Mouse (Mus musculus) liver, embryonic 14.5 days (tissue): ENCODE data around the gene Dnm3. TPM values are rescaled to one million over a fixed set of nuclear protein-coding genes. Genes with fewer than 3 reads are reported as not detected.

Source experiments
- ATAC-seq: fragments of 200-750 bp; cut with Nextera tagmentation; 2 replicates; pipeline ENCODE4 v1.8.0; 2017; ENCODE audit warnings: moderate number of reproducible peaks, mild to moderate bottlenecking, moderate library complexity; ENCODE audit not compliant: insufficient read depth
- DNase-seq, 3 experiments: peaks; one replicate each; pipeline ENCODE4 v3.0.0-alpha.2; 2012 to 2013; ENCODE audit warnings: low read depth in 3 of 3, low spot score in 3 of 3
- H3K27ac ChIP-seq: fragments of 300-500 bp; sonication (generic); 2 replicates; pipeline ENCODE4 v1.5.1; 2014; ENCODE audit warnings: moderate library complexity, mild to moderate bottlenecking, control low read depth, inconsistent platforms
- H3K27me3 ChIP-seq: fragments of 300-500 bp; sonication (generic); 2 replicates; pipeline ENCODE4 v1.6.1; 2014; ENCODE audit warnings: mild to moderate bottlenecking, low read length, moderate library complexity; ENCODE audit not compliant: control insufficient read depth, insufficient read depth
- H3K36me3 ChIP-seq: fragments of 300-500 bp; sonication (generic); replicated peaks from 2 replicates; pipeline ENCODE4 v1.6.1; 2014; ENCODE audit warnings: low read depth; ENCODE audit not compliant: control insufficient read depth, insufficient read depth
- H3K4me1 ChIP-seq, 2 experiments: fragments of 200-500 bp in 1 of 2; fragments of 300-500 bp in 1 of 2; sonication (generic) in 1 of 2; replicated peaks; 2 replicates each; pipeline ENCODE4 v1.6.1; 2012 to 2014; ENCODE audit warnings: antibody characterized with exemption in 1 of 2, inconsistent platforms in 1 of 2, low read length in 1 of 2; ENCODE audit not compliant: control insufficient read depth in 2 of 2, insufficient read depth in 2 of 2
- H3K4me2 ChIP-seq: fragments of 300-500 bp; sonication (generic); 2 replicates; pipeline ENCODE4 v1.6.1; 2014; ENCODE audit warnings: low read depth, mild to moderate bottlenecking, control low read depth, moderate library complexity
- H3K4me3 ChIP-seq, 2 experiments: fragments of 200-500 bp in 1 of 2; fragments of 300-500 bp in 1 of 2; sonication (generic) in 1 of 2; 2 replicates each; pipeline ENCODE4 v1.5.1; 2012 to 2014; ENCODE audit warnings: low read depth in 2 of 2, low read length in 2 of 2, mild to moderate bottlenecking in 2 of 2, control low read depth in 1 of 2, inconsistent platforms in 1 of 2, moderate library complexity in 1 of 2; ENCODE audit not compliant: insufficient read depth in 1 of 2
- H3K9ac ChIP-seq: fragments of 300-500 bp; sonication (generic); replicated peaks from 2 replicates; pipeline ENCODE4 v1.6.1; 2014; ENCODE audit warnings: mild to moderate bottlenecking, control low read depth, moderate library complexity
- H3K9me3 ChIP-seq: fragments of 300-500 bp; sonication (generic); 2 replicates; pipeline ENCODE4 v1.6.1; 2016; ENCODE audit warnings: low read length, mixed read lengths; ENCODE audit not compliant: control insufficient read depth
- CTCF ChIP-seq: IDR thresholded peaks from 2 replicates; pipeline ENCODE4 v1.5.1; 2016; ENCODE audit warnings: antibody characterized with exemption, low read depth, control low read depth
- EP300 ChIP-seq: IDR thresholded peaks from 2 replicates; pipeline ENCODE4 v1.6.1; 2016; ENCODE audit warnings: antibody characterized with exemption, low read depth
- WGBS: fragments of 180-500 bp; shearing (Covaris S2); extraction: QIAGEN DNeasy Blood & Tissue Kit; methylation state at CpG from one replicate; pipeline ENCODE4 v1.1.7; 2014; ENCODE audit not compliant: insufficient replicate concordance; 5-methylcytosine and 5-hydroxymethylcytosine counted together
- polyA plus RNA-seq, 2 experiments: library from polyadenylated mRNA; depleted of rRNA in 1 of 2; stranded (reverse) in 1 of 2; unstranded in 1 of 2; fragments of >200 nt; fragmentation: Nextera tagmentation in 1 of 2; extraction: Ambion mirVana in 1 of 2; gene quantifications; 2 replicates each; pipeline versions ENCODE4 v1.2.1 to v1.2.3; 2012 to 2014

The Dnm3 gene
- polyA plus RNA-seq, 2 experiments, result 0.61 to 0.96 TPM

DNA sequence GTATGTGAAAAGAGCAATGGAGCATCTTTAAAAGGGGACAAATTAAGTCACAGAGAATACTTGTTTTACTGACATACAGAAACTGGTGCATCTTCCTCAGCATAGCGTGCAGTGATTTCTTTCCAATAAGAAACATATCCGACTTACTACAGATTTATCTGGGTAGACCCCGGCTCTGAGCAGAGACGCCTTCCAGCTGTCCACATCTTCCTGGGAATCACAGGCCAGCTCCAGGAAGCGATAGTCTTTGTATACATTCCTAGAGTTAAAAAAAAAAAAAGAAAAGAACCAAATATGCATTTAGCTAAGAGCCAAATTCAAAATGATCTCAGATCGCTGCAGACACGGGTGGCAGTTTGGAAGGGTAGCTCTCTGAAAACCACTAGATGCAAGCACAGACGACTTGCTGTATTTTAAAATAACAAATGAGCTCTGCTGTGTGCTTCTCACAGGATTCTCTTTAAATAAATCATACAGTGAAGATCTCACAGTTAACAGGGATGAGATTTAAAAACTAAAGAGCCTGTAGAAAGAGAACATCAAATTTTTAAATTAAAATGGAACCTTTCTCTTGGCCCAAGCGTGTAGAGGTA lies 393.9 kb downstream of the Dnm3 start:
- H3K36me3 ChIP-seq, result no peaks in the 10 kb centered on the region
- H3K4me1 ChIP-seq, result no peaks in the 10 kb centered on the region
- DNase-seq, result no peak
- TF ChIP-seq EP300 (no peak), CTCF (no peak)
- 57% methylated on average over 9 of the region's 9 CpGs for WGBS
- H3K4me3 ChIP-seq, result no peak overlapping the region
- H3K27ac ChIP-seq, result no peak overlapping the region
- H3K27me3 ChIP-seq, result no peaks in the 10 kb centered on the region
- no peak overlapping the region for H3K9ac ChIP-seq
- no peak for ATAC-seq
- no peaks in the 10 kb centered on the region for H3K9me3 ChIP-seq
- no peak overlapping the region for H3K4me2 ChIP-seq

DNA sequence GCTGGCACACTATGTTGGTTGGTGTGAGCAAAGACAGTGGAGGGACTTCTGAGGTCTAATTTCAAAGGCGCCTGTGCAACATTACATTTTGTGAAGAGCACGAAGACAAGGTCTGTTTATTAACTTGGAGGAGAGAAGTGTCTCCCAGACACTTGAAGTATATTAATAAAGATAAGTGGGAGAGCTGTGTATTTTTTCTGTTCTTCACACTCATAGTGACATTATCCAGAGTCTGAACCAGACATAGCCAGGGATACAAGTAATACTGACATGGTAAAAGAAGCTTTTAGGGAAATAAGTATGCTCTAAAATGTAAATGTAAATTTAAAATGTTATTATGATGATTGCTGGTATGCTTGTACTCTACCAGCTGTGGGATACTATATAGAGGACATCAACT lies 394.5 kb downstream of the Dnm3 start:
- Histone ChIP-seq H3K4me3 (no peak overlapping the region), H3K9me3 (no peaks in the 10 kb centered on the region), H3K4me2 (no peak overlapping the region), H3K36me3 (no peaks in the 10 kb centered on the region), H3K4me1 (no peaks in the 10 kb centered on the region), H3K27me3 (no peaks in the 10 kb centered on the region), H3K9ac (no peak overlapping the region), H3K27ac (no peak overlapping the region)
- TF ChIP-seq CTCF, result no peak
- TF ChIP-seq EP300, result no peak
- WGBS, result 49% methylated on average over 2 of the region's 2 CpGs
- DNase-seq (no peak), ATAC-seq (no peak)

GRCm38 (mm10) chr1:162082711-162083110 lies 395.1 kb downstream of the Dnm3 start:
- DNase-seq (no peak), ATAC-seq (no peak)
- Histone ChIP-seq H3K27ac (no peak overlapping the region), H3K4me3 (no peak overlapping the region), H3K9ac (no peak overlapping the region), H3K9me3 (no peaks in the 10 kb centered on the region), H3K4me2 (no peak overlapping the region), H3K27me3 (no peaks in the 10 kb centered on the region), H3K36me3 (no peaks in the 10 kb centered on the region), H3K4me1 (no peaks in the 10 kb centered on the region)
- TF ChIP-seq EP300, result no peak
- no peak for TF ChIP-seq CTCF
- WGBS, result 69% methylated on average over 7 of the region's 7 CpGs

DNA sequence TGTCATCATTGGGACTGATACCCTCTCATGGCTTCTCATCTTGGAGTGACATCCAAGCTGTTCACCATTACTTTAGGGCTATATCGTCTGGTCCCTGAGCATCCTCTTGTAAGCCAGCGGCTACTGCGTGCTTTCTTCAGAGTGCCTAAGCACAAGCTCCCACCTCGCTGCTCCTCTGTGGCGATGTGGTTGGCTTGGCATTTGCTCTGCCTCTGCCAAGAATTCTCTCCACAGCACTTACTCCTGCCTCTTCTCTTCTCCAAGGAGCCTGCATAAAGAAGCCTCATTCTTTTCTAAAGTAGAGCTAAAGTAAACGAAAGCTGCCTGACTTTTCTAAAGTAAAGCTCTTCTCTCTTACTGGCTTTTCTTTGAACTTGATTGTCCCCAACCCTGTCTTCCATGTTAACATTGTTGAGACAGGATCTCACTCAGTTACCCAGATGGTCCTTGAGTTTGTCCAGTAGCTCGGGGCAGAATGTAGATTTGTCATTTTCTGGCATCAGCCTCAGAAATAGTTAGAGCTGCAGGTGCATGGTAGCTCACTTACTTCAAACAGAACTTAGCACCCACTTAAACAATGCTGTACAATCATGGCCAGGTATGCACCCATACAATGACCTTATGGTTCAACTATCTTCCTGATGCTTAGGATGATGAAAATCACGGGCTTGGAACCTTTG lies 396.0 kb downstream of the Dnm3 start:
- no peaks in the 10 kb centered on the region for H3K36me3 ChIP-seq
- H3K27ac ChIP-seq, result no peak overlapping the region
- DNase-seq, result no peak
- H3K9me3 ChIP-seq, result no peaks in the 10 kb centered on the region
- WGBS, result 67% methylated on average over 8 of the region's 8 CpGs
- ATAC-seq, result no peak
- TF ChIP-seq CTCF, result no peak
- TF ChIP-seq EP300, result no peak
- no peaks in the 10 kb centered on the region for H3K27me3 ChIP-seq
- H3K4me2 ChIP-seq, result no peak overlapping the region
- H3K4me3 ChIP-seq, result no peak overlapping the region
- H3K4me1 ChIP-seq, result no peaks in the 10 kb centered on the region
- H3K9ac ChIP-seq, result no peak overlapping the region

DNA sequence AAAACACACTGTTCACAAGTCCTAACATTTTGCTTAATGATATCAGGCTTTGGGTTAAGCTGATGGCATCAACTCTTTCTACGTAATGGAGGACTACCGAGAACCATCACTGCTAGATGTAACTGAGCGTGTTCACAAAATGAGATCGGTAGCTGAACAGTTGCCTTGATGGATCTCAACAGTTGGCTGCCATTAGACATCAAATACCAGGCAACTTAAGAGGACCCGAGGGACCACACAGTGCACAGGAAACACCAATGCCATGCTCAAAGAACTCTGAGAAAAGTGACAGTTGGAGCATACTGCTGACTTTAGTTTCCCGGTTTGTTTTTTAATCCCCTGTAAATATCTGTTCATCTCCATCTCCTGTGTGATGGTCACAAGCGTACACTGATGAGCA lies 397.8 kb downstream of the Dnm3 start:
- Histone ChIP-seq H3K9me3 (no peaks in the 10 kb centered on the region), H3K36me3 (no peaks in the 10 kb centered on the region), H3K4me3 (no peak overlapping the region), H3K4me1 (no peaks in the 10 kb centered on the region), H3K9ac (no peak overlapping the region), H3K27ac (no peak overlapping the region), H3K4me2 (no peak overlapping the region), H3K27me3 (no peaks in the 10 kb centered on the region)
- ATAC-seq, result no peak
- no peak for DNase-seq
- TF ChIP-seq CTCF (no peak), EP300 (no peak)
- WGBS, result 73% methylated on average over 7 of the region's 7 CpGs
